Mouse (Mus musculus) thymus, adult 2 months (tissue): ENCODE results near the gene Gm10073. TPM values are rescaled to one million over a fixed set of nuclear protein-coding genes. Genes with fewer than 3 reads are reported as not detected.
"Not testable (repeated sequence)": the region's sequence is repeated elsewhere in the genome, so short reads cannot be mapped to it uniquely, and the experiment has no call there.

Experiments
- DNase-seq: peaks from one replicate; pipeline ENCODE4 v3.0.0; 2021
- H3K27ac ChIP-seq: fragments of 200-500 bp; 2 replicates; pipeline ENCODE4 v1.5.1; 2012; ENCODE audit warnings: low read length, control low read depth; ENCODE audit not compliant: control insufficient read depth, insufficient read depth
- H3K27me3 ChIP-seq: fragments of 200-500 bp; 2 replicates; pipeline ENCODE4 v1.6.1; 2012; ENCODE audit warnings: mild to moderate bottlenecking, low read length, moderate library complexity, mixed read lengths; ENCODE audit not compliant: control insufficient read depth, insufficient read depth
- H3K36me3 ChIP-seq: fragments of 200-500 bp; 2 replicates; pipeline ENCODE4 v1.6.1; 2012; ENCODE audit warnings: mild to moderate bottlenecking, low read length, moderate library complexity; ENCODE audit not compliant: control insufficient read depth, insufficient read depth
- H3K4me1 ChIP-seq: fragments of 200-500 bp; replicated peaks from 2 replicates; pipeline ENCODE4 v1.6.1; 2012; ENCODE audit warnings: low read length; ENCODE audit not compliant: control insufficient read depth, insufficient read depth
- H3K4me3 ChIP-seq: fragments of 200-500 bp; 2 replicates; pipeline ENCODE4 v1.5.1; 2012; ENCODE audit warnings: mild to moderate bottlenecking, low read length, control low read depth, moderate library complexity; ENCODE audit not compliant: control insufficient read depth, insufficient read depth
- CTCF ChIP-seq: fragments of 200-500 bp; IDR thresholded peaks from 2 replicates; pipeline ENCODE4 v1.5.1; 2012; ENCODE audit warnings: mild to moderate bottlenecking, control low read depth, low read length, moderate library complexity, borderline replicate concordance; ENCODE audit not compliant: control insufficient read depth, poor library complexity, insufficient read depth; ENCODE audit errors: extremely low read depth
- POLR2A ChIP-seq: fragments of 200-500 bp; IDR thresholded peaks from 2 replicates; pipeline ENCODE4 v1.6.1; 2012; ENCODE audit warnings: mild to moderate bottlenecking, low read length, control low read depth, moderate library complexity; ENCODE audit not compliant: control insufficient read depth, poor library complexity, insufficient read depth; ENCODE audit errors: extremely low read depth
- whole genome bisulfite sequencing: fragments of 180-500 bp; shearing (Covaris S2); methylation state at CpG from one replicate; pipeline ENCODE4 v1.1.7; 2018; 5-methylcytosine and 5-hydroxymethylcytosine counted together
- polyA plus RNA-seq: library from polyadenylated mRNA; depleted of rRNA; stranded (reverse); fragments of >200 nt; gene quantifications from 2 replicates; pipeline ENCODE4 v1.2.3, GENCODE M21; 2012

Gm10073 gene
- polyA plus RNA-seq, 1 experiment, result 76.2 TPM

DNA sequence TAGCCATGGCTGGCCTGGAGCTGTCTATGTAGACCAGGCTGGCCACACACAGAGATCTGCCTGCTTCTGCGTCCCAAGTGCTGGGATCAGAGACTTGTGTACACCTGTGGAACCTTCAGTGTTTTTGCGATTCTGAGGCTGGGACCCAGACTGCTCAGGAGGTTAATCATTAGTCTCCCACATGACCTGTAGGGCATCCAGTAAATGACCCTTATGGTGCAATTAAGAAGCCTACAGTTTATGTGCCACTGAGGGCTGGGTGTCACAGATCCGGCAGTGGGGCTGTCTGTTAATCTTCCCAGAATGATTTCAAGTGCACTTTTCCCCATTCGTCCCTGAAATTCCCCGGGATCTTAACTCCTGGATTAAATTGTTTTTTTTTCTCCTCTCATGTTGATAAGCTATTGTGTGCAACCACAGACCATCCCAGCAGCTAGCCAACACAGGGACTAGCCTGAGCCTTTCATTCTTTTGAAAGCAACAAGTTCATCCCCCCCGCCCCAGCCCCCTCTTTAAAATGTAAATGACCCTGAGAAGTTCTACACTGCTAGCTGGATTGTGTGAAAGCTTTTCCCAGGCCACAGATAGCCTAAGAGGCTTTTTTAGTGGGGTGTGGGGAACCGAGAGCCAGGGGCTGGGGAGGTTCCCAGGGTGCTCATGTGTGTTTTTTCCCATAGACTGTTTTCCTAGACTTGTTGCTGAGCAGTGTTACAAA, 26.2 kb upstream of the Gm10073 start:
- H3K27ac ChIP-seq, result no peak overlapping the region

DNA sequence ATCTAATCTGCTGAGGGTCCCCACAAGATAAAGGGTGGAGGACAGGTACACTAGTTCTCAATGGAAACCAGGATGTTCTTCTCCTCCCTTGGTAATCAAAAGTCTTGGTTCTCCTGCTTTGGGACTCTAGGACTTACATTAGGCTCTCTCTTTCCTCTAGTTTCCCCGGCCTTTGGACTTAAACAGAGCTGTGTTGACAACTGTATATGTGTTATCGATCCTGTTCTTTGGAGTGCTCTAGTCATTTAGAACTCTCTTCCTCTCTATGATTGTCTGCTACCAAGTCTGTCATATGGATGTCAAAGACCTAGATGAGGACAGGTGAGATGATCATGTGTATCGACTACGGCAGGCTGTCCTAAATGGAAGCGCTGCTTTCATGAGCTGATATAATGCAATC, 23.8 kb upstream of the Gm10073 start:
- 94% methylated on average over 5 of the region's 5 CpGs for WGBS
- Histone ChIP-seq H3K4me3 (no peak overlapping the region), H3K27me3 (no peaks in the 10 kb centered on the region), H3K4me1 (peaks cover 3% of the 10 kb centered on the region), H3K27ac (no peak overlapping the region), H3K36me3 (no peaks in the 10 kb centered on the region)
- no peak for DNase-seq
- TF ChIP-seq CTCF (no peak), POLR2A (no peak)

More for the DNA sequence above, 26.2 kb upstream of the Gm10073 start:
- 83% methylated on average over 7 of the region's 7 CpGs for WGBS
- H3K4me1 ChIP-seq, result peaks cover 20% of the 10 kb centered on the region
- peaks cover 5% of the 10 kb centered on the region; the same call in 1 of the 2 replicates for H3K27me3 ChIP-seq
- H3K36me3 ChIP-seq, result no peaks in the 10 kb centered on the region
- DNase-seq, result no peak
- no peak overlapping the region for H3K4me3 ChIP-seq
- TF ChIP-seq POLR2A (no peak), CTCF (no peak)

DNA sequence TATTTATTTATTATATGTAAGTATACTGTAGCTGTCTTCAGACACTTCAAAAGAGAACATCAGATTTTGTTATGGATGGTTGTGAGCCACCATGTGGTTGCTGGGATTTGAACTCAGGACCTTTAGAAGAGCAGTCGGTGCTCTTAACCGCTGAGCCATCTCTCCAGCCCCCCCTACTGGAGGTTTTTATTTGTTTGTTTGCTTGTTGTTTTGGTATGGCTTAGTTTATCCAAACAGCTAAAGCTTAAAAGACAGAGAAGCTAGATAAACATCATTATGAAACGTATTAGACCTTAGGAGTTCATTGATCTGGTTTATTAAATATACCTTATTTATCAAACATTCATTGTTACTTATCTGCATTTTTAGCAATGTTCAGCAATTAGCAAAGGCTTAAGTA, 22.4 kb upstream of the Gm10073 start:
- not testable (repeated sequence) for H3K36me3 ChIP-seq, H3K4me1 ChIP-seq, H3K27me3 ChIP-seq, H3K4me3 ChIP-seq, H3K27ac ChIP-seq, DNase-seq
- 97% methylated on average over 3 of the region's 3 CpGs for WGBS

DNA sequence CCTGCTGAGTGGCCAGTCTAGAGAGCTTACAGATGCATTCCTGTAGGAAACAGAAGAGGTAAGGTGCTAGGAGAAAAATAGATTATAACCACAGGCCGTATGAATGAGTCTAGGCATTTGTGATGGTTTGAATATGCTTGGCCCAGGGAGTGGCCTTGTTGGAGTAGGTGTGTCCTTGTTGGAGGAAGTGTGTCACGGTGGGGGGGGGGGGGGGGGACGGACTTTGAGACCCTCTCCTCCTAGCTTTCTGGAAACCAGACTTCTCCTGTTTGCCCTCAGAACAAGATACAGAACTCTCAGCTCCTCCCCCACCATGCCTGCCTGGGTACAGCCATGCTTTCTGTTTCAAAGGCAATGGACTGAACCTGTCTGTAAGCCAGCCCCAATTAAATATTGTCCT, 19.2 kb upstream of the Gm10073 start:
- no peak overlapping the region for H3K4me3 ChIP-seq
- H3K4me1 ChIP-seq, result peaks cover 3% of the 10 kb centered on the region
- no peaks in the 10 kb centered on the region for H3K27me3 ChIP-seq
- TF ChIP-seq CTCF (no peak), POLR2A (no peak)
- H3K36me3 ChIP-seq, result no peaks in the 10 kb centered on the region
- no peak overlapping the region for H3K27ac ChIP-seq
- DNase-seq, result no peak
- whole genome bisulfite sequencing, result 49% methylated on average over 3 of the region's 3 CpGs

DNA sequence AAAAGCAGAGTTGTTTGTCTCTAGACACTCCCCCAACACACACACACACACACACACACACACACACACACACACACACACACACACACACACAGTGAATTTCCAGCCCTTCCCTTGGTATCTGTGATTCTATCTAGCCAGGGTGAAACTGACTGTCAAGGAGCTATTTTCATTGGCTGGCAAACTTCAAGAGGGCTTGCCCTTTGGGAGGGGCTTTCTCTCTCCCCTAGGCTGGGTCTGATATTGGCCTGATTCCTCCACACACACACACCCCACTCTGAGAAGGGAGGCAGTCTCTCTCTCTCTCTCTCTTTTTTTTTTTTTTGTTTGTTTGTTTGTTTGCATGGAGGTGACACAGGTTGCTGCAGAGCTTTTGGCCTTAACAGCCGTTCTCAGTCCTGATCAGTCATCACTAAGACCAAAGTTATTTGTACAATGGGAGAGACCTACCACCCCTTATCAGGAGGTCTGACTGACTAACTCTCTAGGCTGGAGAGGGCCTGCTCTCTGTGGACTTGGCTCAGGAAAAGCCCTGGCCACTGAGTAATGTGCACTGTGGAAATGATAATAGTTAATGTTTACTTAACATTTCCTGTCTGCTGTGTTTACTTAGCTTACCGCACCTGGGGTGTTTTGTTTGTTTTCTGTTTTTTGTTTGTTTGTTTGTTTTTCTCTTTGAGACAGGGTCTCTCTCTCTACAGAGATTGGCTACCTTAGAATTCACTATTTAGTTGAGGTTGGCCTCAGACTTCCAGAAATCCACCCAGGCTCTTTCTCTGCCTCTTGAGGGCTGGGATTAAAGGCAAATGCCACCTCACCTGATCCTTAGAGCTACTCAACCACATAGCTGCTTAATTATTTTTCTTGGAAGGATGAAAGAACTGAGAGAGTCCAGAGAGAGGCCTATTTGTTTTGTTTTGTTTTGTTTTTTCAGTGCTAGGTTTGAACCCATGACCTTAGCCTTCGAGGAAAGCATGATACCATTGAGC, 15.5 kb upstream of the Gm10073 start:
- H3K27ac ChIP-seq, result no peak overlapping the region
- no peak overlapping the region for H3K4me3 ChIP-seq
- no peaks in the 10 kb centered on the region for H3K36me3 ChIP-seq
- H3K4me1 ChIP-seq, result no peaks in the 10 kb centered on the region
- TF ChIP-seq CTCF, result no peak
- TF ChIP-seq POLR2A, result no peak
- no peak for DNase-seq
- WGBS, result 84% methylated on average over 3 of the region's 3 CpGs
- no peaks in the 10 kb centered on the region for H3K27me3 ChIP-seq

DNA sequence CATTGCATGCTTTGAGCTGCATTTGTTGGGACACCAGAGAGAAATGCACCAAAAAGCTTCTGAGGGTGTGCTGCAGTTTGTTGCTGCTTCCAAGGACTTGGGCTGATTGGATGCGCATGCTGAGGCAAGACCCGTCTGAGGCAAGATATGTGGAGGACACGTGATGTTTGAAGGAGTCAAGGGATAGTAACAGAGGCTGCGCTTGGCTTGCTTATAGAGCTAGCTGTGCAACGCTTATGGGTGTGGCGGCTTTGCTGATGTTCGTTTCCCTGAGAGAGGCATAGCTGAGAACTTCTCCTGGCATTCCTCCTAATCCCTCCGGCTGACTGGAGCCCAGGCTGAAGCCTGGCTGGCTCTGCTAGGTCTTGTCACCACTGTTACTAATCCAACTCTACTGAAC, 13.6 kb upstream of the Gm10073 start:
- no peak for DNase-seq
- TF ChIP-seq CTCF (no peak), POLR2A (no peak)
- Histone ChIP-seq H3K27ac (no peak overlapping the region), H3K36me3 (no peaks in the 10 kb centered on the region), H3K4me3 (no peak overlapping the region), H3K4me1 (no peaks in the 10 kb centered on the region), H3K27me3 (no peaks in the 10 kb centered on the region)
- WGBS, result 94% methylated on average over 8 of the region's 8 CpGs

DNA sequence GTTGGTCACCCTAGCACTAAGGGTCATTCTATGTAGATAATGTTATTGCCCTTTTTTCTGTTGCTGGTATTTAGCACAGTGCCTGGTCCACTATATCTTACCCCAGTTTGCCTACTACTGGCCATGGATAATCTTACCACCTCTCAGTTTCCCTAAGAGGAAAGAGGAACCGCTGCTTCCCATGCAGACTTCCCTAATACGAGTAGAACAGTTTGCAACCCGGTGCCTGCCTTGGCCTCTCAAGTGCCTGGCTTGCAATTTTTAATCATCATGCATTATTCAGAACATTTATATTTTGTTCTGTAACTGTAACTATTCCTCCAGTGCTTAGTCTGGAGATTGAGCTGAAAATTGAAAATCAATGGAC, 12.4 kb upstream of the Gm10073 start:
- no peak overlapping the region for H3K4me3 ChIP-seq
- no peak overlapping the region for H3K27ac ChIP-seq
- no peaks in the 10 kb centered on the region for H3K36me3 ChIP-seq
- no peaks in the 10 kb centered on the region for H3K27me3 ChIP-seq
- TF ChIP-seq CTCF (no peak), POLR2A (no peak)
- 69% methylated on average over 3 of the region's 3 CpGs for WGBS
- no peak for DNase-seq
- H3K4me1 ChIP-seq, result no peaks in the 10 kb centered on the region
